Mouse (Mus musculus) ES-Bruce4 (cell line): Measurements from ENCODE around the gene Rxfp1.

Experiments used
- CTCF ChIP-seq: IDR thresholded peaks from one replicate; pipeline ENCODE4 v1.8.1; 2011; ENCODE audit warnings: low read depth, low read length
- EP300 ChIP-seq: IDR thresholded peaks from 2 replicates; pipeline ENCODE4 v1.6.1; 2011; ENCODE audit warnings: low read depth, low read length; ENCODE audit not compliant: insufficient read depth
- POLR2A ChIP-seq: IDR thresholded peaks from one replicate; pipeline ENCODE4 v1.8.1; 2011; ENCODE audit warnings: low read length; ENCODE audit not compliant: insufficient read depth

- no peak for TF ChIP-seq CTCF
- TF ChIP-seq POLR2A, result no peak
- no peak for TF ChIP-seq EP300
Observed at GRCm38 (mm10) chr3:79744415-79744814, 6.7 kb upstream of the Rxfp1 start.
